ENCODE assay signal across 8 mouse cellular contexts in the genomic region with DNA sequence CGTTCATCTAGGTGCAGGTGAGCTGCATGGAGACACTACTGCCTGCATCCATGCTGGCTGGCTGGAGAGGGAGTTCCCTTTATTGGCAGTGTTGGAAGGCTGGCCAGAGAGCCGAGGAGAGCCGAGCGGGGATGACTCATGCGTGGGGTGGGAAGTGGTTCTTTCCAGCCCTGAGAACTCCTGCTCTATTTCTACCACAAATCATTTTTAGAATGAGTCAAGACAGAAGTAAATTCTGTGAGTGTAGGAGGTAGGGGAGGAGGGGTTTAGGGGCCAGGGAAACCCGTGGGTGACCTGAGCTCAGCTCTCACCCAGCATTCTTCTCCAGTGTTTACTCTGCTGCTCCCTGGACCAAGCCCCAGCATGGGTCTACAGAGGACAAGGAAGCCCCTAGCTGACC.
DNase-seq lines count a peak whose midpoint lies in the region; ATAC-seq and TF ChIP-seq lines count a peak whose summit lies in the region.

No protein-coding gene starts in this region.

- no peak overlapping the region for H3K4me3 ChIP-seq in cerebellum, adult 2 months (replicated peaks; ENCODE audit: insufficient read depth, low read depth, low read length)
- H3K4me3 ChIP-seq in left cerebral cortex, adult 2 months = no peak overlapping the region
- no peak overlapping the region for H3K4me3 ChIP-seq in stomach, embryonic 15.5 days (replicated peaks)
- H3K4me3 ChIP-seq in thymus, adult 2 months (ENCODE audit: control insufficient read depth, insufficient read depth, low read length) = no peak overlapping the region

- DNase-seq in left cerebral cortex, adult 11 months (ENCODE audit: low spot score) = peak; percentile 55
- no peak for DNase-seq in left cerebral cortex, postnatal 4 days
- peak; percentile 74 to 89 for DNase-seq in cerebellum, adult 2 months
- DNase-seq in left cerebral cortex, adult 2 months (ENCODE audit: extremely low spot score in 1 of 2, low spot score in 2 of 2) = peak; percentile 67 to 77
- no peak for DNase-seq in embryo, embryonic 10 days (ENCODE audit: low spot score)
- no peak for DNase-seq in thymus, adult 18-20 months
- no peak for DNase-seq in thymus, adult 2 months

- no peak overlapping the region for H3K4me2 ChIP-seq in stomach, embryonic 15.5 days

- H3K27me3 ChIP-seq in cerebellum, adult 2 months (ENCODE audit: control insufficient read depth, insufficient read depth, low read length) = no peaks in the 10 kb centered on the region
- no peaks in the 10 kb centered on the region for H3K27me3 ChIP-seq in stomach, embryonic 15.5 days (replicated peaks)
- no peaks in the 10 kb centered on the region for H3K27me3 ChIP-seq in thymus, adult 2 months (ENCODE audit: control insufficient read depth, insufficient read depth, low read length)

- H3K9me3 ChIP-seq in stomach, embryonic 15.5 days = no peaks in the 10 kb centered on the region

- H3K27ac ChIP-seq in cerebellum, adult 2 months (ENCODE audit: insufficient read depth, low read length) = peak overlapping the region; percentile 41
- peak overlapping the region; percentile 28; the same call in 1 of the 2 replicates for H3K27ac ChIP-seq in left cerebral cortex, adult 2 months
- H3K27ac ChIP-seq in stomach, embryonic 15.5 days = 0 out of 2 replicates have a peak overlapping the region, but pooled peaks have one; percentile 11
- H3K27ac ChIP-seq in thymus, adult 2 months (ENCODE audit: control insufficient read depth, insufficient read depth, low read length) = no peak overlapping the region

- no peaks in the 10 kb centered on the region for H3K36me3 ChIP-seq in stomach, embryonic 15.5 days
- no peaks in the 10 kb centered on the region for H3K36me3 ChIP-seq in thymus, adult 2 months (ENCODE audit: control insufficient read depth, insufficient read depth, low read length)

- WGBS in cerebellum, adult 2 months = 11% methylated on average over 6 of the region's 6 CpGs
- 19% methylated on average over 6 of the region's 6 CpGs for WGBS in stomach, embryonic 15.5 days
- WGBS in thymus, adult 2 months = 20% methylated on average over 6 of the region's 6 CpGs

- intact Hi-C loops in left cerebral cortex, postnatal 4 days (cut with DNase I) = no loop called here
- intact Hi-C loops in left cerebral cortex, adult 2 months (cut with DNase I) = loop anchor here (1.0 to 5.0 kb wide), 5 partner anchors 36 to 189 kb away; no protein-coding TSS in a partner anchor

- no peak for TF ChIP-seq POLR2A in cerebellum, adult 2 months (IDR thresholded peaks at IDR 0.05; ENCODE audit: borderline replicate concordance, insufficient read depth, low read length)
- no peak for TF ChIP-seq POLR2A in thymus, adult 2 months (IDR thresholded peaks at IDR 0.05; ENCODE audit: control insufficient read depth, extremely low read depth, insufficient read depth, low read length, poor library complexity)

- TF ChIP-seq CTCF in cerebellum, adult 2 months (IDR thresholded peaks at IDR 0.05; ENCODE audit: borderline replicate concordance, insufficient read depth, low read depth, low read length) = no peak
- TF ChIP-seq CTCF in left cerebral cortex, adult 2 months (IDR thresholded peaks at IDR 0.05) = no peak
- no peak for TF ChIP-seq CTCF in thymus, adult 2 months (IDR thresholded peaks at IDR 0.05; ENCODE audit: borderline replicate concordance, control insufficient read depth, extremely low read depth, insufficient read depth, low read length, poor library complexity)

- H3K9ac ChIP-seq in stomach, embryonic 15.5 days = no peak overlapping the region

- peaks cover 38% of the 10 kb centered on the region for H3K4me1 ChIP-seq in cerebellum, adult 2 months (ENCODE audit: control insufficient read depth, insufficient read depth, low read length)
- 0 out of 2 replicates have a peak, but pooled peaks cover 2% of the 10 kb centered on the region for H3K4me1 ChIP-seq in stomach, embryonic 15.5 days
- no peaks in the 10 kb centered on the region for H3K4me1 ChIP-seq in thymus, adult 2 months (replicated peaks; ENCODE audit: control insufficient read depth, insufficient read depth, low read length)

- peak; percentile 71; the same call in 1 of the 2 replicates for ATAC-seq in stomach, embryonic 15.5 days (ENCODE audit: insufficient read depth, low FRiP score, low read depth)

Comparison
In these comparisons a context has a peak if more than half of its experiments do, and no peak if none do; other contexts are left out.
1. DNase-seq: peak in left cerebral cortex, adult 11 months (single experiment), cerebellum, adult 2 months (2 of 2) and left cerebral cortex, adult 2 months (2 of 2); none in left cerebral cortex, postnatal 4 days (single experiment), embryo, embryonic 10 days (single experiment), thymus, adult 18-20 months (0 of 2) and thymus, adult 2 months (single experiment).